Mouse (Mus musculus): ENCODE measurements around the gene Pik3r1.

Pik3r1 gene

GRCm38 (mm10) chr13:101767809-101768629, at the start of gene Pik3r1:
TSS of gene Pik3r1 (minus strand) at chr13:101768217.
- DNase-seq (ENCODE audit: low read depth in 2 of 2, low spot score in 2 of 2): peak; percentile 88 to 91

DNA sequence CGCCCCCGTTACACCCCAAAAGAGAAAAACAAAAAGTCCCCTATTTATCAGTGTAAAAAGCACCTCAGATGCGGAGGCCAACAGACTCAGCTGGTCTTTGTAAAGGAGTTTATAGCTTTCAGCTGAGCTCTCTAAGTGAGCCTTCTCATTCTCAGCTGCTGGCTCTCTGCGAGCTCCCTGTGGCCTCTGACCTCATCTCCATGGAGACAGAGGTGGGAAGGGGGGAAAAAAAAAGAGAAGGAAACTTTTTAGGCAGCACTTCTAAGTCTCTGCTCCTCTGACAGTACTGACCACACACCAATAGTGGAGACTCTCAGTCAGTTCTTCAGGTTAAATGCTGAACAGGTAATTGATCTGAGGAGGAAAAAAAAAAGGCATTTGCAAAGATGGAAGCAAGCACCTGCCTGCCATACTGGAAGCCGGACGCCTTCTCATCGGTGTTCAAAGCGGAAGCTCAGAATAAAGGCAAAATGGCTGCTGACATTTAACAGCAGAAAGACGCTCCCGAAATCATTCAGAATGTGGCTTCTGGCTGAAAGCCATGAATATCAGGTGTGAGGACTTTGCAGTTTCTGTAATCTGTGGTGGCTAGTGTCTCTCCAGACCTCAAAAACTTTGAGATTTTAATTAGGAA, 45.4 kb upstream of the Pik3r1 start:
- no peak for DNase-seq (ENCODE audit: low read depth in 2 of 2, low spot score in 2 of 2)

DNA sequence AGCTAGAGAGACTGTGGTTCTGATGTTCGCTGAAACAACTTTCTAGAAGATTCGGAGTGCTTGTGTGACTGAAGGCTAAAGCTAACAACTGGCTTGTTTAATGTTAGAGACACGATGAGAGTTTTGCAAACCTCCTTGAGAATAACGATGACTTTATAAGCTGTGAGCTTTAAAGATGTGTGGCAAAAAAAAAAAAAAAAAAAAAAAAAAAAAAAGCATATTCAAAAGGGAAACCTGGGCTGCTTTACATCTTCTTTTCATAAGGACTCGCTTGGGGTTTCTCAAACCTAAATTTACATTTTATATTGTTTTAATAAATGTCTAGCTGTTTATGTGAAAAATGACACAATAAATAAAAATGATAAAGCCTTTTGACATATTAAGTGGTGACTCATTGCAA, 44.3 kb upstream of the Pik3r1 start:
- DNase-seq (ENCODE audit: low read depth in 2 of 2, low spot score in 2 of 2): no peak

- DNase-seq (ENCODE audit: low read depth in 2 of 2, low spot score in 2 of 2): no peak
These were observed 43.9 kb upstream of the Pik3r1 start for GRCm38 (mm10) chr13:101811882-101812281.

DNA sequence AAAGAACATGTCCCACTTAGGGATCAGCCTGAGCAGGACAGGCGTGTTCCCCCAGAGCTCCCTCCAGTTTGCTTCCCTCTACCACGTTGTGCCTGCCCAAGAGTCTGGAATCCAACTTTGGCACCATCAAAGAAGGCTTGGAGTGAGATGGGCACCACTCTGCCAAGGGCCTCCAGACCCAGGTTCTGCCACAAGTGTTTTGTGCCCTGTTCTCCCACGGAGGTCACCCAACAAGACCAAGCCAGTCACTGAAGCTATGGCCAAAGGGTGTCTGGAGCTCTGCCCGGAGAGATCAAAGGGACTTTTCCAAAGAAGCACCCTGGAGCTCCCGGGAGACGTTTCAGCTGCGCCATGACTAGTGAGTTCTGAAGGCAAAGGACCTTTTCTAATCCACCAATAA, 42.6 kb upstream of the Pik3r1 start:
- no peak for DNase-seq (ENCODE audit: low read depth in 2 of 2, low spot score in 2 of 2)

DNA sequence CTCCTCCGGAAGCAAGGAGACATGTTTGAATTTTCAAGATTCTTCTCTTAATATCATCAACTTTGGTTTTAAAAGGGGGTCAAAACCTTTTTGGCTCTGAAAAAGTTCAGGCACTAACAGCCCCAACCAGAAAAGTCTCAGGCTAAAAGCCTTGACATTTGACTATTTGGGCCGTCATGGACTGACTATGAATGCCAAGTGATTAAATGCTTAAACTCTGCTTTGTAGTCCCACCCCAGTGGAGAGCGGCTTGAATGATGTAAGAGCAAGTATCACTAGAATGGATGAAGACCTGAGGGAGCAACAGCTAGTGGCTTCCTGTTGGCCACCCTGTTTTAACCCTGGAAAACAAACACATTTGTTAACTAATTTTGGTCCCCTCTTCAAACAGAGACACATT, 41.8 kb upstream of the Pik3r1 start:
- no peak for DNase-seq (ENCODE audit: low read depth in 2 of 2, low spot score in 2 of 2)

GRCm38 (mm10) chr13:101805559-101806091, 37.6 kb upstream of the Pik3r1 start:
- DNase-seq (ENCODE audit: low read depth in 2 of 2, low spot score in 2 of 2): no peak

DNA sequence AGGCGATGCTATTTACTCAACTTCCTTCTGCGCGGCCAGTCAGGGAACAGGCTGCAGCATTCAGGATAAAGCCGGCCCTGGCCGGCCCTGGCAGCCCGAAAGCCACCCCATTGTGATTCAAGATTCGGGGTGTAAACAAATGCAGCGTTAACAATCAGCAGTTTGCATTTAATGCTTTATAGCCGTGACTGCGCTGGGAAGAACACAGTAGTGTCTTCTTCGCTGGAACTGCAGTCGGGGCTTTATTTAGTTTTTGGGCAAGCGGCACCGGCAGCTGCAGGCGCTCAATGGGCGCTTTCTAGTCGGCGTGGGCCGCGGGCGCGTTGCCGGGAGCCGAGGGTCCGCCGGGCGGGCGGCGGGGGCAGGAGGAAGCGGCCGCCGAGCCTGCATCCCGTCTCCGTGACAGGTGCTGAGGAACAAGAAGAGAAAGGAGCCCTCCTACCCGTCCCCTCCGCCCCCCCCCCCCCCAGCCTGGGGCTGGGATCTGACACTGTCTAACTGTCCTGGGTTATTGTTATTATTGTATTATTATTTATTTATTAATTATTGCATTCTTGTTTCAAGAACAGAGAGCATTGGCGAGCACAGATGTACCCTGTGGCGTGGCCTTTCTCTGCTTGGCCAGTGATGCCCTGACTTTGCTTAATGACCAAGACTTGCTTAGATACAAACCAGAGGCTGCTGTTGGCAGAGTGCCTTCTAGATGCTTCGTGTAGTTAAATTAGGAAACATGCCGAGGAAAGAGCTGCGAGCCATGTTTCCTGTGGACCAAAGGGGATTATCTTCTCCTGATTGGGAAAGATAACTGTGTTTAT, 33.6 kb upstream of the Pik3r1 start:
- peak; percentile 11 to 35 for DNase-seq (ENCODE audit: low read depth in 2 of 2, low spot score in 2 of 2)

GRCm38 (mm10) chr13:101800833-101801371, 32.9 kb upstream of the Pik3r1 start:
- no peak for DNase-seq (ENCODE audit: low read depth in 2 of 2, low spot score in 2 of 2)

GRCm38 (mm10) chr13:101800021-101800596, 32.1 kb upstream of the Pik3r1 start:
- no peak for DNase-seq (ENCODE audit: low read depth in 2 of 2, low spot score in 2 of 2)

DNA sequence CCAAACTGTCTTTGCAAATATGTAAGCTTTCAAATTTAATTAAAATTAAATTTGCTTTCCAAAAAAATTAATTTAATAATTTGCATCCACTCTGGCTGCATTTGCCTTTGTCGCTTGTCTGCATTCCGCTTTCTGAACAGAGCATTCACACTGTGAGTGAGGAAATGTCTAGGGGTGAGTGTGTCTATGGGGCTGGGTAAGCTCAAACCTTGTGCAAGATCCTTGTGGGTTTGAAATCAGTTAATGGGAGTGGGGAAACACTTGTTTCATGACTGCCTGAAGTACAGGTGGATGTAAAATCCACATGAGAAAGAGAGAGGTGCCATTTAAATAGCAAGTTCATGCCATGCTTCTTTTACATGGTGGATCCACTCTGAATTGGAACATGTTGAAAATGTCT, 31.3 kb upstream of the Pik3r1 start:
- no peak for DNase-seq (ENCODE audit: low read depth in 2 of 2, low spot score in 2 of 2)

DNA sequence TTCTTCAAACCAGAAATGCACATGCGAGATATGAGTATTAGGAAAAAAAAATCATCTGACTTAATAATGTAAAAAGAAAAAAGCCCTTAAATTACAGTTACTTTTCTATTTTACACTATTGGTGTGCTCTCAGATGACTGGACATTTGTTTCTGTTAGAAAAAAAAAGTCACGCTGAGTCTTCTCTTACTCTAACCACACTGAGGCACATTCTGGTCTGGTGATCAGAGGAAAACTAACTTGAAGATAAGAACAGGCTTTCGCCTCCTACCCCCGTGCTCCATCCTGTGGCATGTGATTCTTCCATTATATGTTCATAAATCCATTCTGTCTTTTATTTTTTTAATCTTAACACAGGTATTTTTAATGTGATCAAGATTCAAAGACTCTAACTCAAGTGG, 30.5 kb upstream of the Pik3r1 start:
- no peak for DNase-seq (ENCODE audit: low read depth in 2 of 2, low spot score in 2 of 2)

DNA sequence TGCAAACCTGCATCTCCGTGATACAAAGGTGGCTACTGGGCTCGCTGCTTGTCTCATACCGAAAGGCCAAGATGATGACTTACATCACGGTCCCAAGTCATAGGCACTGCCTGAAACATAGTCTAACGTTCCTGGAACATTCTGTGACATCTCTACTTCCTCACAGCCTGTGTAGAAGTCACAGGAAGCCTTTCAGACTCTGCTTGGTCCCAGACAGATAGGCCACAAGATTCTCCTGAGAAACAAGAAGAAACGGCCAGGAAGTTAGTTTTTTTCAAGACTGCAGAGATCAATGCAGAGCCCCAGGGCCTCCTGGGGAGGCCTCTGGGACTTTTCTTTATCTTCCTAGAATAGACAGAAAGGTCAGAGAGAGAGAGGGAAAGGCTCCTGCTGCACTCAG, 29.0 kb upstream of the Pik3r1 start:
- DNase-seq (ENCODE audit: low read depth in 2 of 2, low spot score in 2 of 2): no peak

DNA sequence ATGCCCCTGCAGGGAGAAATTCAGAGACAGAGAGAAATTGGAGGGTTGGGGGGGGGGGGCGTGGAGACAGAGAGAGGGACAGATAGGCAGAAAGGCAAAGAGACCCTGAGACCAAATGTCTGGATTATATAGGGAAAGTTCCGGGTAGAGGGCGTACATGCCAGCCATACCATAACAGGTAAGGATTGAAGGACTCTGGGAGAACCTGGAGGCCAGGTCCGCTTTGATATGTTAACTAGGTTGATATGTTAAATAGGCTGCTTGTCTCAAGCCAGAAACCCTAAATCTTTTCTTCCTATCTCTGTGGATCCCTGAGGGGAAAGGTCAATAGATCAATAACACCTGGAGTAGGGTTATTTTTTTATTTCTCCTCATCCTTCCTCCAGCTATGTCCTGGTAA, 17.7 kb upstream of the Pik3r1 start:
- DNase-seq (ENCODE audit: low read depth in 2 of 2, low spot score in 2 of 2): no peak

GRCm38 (mm10) chr13:101784651-101785289, 16.8 kb upstream of the Pik3r1 start:
- no peak for DNase-seq (ENCODE audit: low read depth in 2 of 2, low spot score in 2 of 2)

- no peak for DNase-seq (ENCODE audit: low read depth in 2 of 2, low spot score in 2 of 2)
These were observed 11.0 kb upstream of the Pik3r1 start for GRCm38 (mm10) chr13:101779011-101779410.

DNA sequence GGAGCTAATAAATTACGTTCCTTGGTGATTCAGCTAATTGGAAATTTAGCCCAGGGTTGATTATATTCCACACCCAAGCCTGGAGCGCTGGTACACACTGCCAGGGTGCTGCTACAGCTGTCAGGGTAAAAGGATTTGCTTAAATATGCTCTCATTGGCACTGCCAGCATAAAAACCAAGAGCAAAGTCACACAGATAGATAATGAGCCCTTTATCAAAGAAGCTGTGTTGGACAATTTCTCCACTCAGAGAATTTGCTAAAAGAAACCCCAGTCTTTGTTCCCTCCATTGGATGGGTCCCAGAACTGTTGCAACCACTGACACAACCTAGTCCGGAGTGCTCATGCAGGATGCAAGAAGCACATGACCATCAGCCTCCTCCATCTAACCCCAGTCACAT, 9.8 kb upstream of the Pik3r1 start:
- DNase-seq (ENCODE audit: low read depth in 2 of 2, low spot score in 2 of 2): no peak

DNA sequence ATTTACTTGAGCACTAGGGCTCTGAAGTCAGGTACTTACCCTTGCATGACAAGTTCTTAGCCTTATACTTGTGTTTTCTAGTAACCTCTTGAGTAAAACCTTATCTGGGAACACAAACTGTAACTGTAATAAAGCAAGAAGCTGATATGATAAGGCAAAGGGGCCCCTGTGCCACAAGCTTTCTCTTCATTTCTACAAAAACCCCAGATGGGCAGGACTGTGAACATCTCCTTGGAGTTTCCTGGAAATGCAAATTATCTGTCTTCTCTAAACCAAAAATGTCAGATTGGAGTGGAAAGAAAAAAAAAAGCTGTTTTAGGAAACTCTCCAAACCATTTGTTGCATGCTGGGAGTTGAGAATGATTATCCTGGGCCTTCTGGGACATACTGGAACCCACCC, 3.1 kb upstream of the Pik3r1 start:
- DNase-seq (ENCODE audit: low read depth in 2 of 2, low spot score in 2 of 2): no peak

DNA sequence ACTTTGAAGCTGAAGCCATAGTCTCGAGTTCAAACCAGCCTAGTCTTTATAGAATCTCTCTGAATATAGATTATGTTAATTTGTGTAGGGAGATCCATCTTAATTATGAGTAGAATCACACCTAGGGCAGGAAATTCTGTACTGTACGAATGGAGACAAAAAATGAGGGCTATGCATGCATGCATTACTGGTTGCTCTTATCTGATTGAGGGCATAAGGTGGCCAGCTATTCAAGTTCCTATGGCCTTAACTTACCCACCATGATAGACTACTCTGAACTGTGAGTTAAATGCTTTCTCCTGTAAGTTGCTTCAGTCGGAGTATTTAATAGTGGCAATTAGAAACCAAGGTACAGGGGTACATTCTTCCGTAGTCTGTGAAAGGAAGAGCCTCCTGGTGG, 1.9 kb upstream of the Pik3r1 start:
- no peak for DNase-seq (ENCODE audit: low read depth in 2 of 2, low spot score in 2 of 2)

GRCm38 (mm10) chr13:101768630-101768991, 594 bp upstream of the Pik3r1 start:
- DNase-seq (ENCODE audit: low read depth in 2 of 2, low spot score in 2 of 2): no peak
